Mouse (Mus musculus) intestine, postnatal 0 days (tissue): ENCODE measurements around the gene Selp. TPM values are rescaled to one million over a fixed set of nuclear protein-coding genes. Genes with fewer than 3 reads are reported as not detected.

Source experiments
- ATAC-seq: fragments of 200-750 bp; cut with Nextera tagmentation; 2 replicates; pipeline ENCODE4 v1.8.0; 2017; ENCODE audit warnings: mild to moderate bottlenecking, moderate TSS enrichment, moderate library complexity
- H3K27ac ChIP-seq: fragments of 300-500 bp; sonication (generic); 2 replicates; pipeline ENCODE4 v1.5.1; 2014; ENCODE audit warnings: mild to moderate bottlenecking, low read depth, low read length, moderate library complexity
- H3K27me3 ChIP-seq: fragments of 300-500 bp; sonication (generic); replicated peaks from 2 replicates; pipeline ENCODE4 v1.6.1; 2014; ENCODE audit warnings: low read length, mixed read lengths; ENCODE audit not compliant: control insufficient read depth, insufficient read depth
- H3K36me3 ChIP-seq: fragments of 300-500 bp; sonication (generic); 2 replicates; pipeline ENCODE4 v1.6.1; 2014; ENCODE audit warnings: mild to moderate bottlenecking, moderate library complexity; ENCODE audit not compliant: control insufficient read depth, insufficient read depth
- H3K4me1 ChIP-seq: fragments of 300-500 bp; sonication (generic); replicated peaks from 2 replicates; pipeline ENCODE4 v1.6.1; 2014; ENCODE audit warnings: antibody characterized with exemption, low read length, mixed read lengths; ENCODE audit not compliant: control insufficient read depth, insufficient read depth
- H3K4me2 ChIP-seq: fragments of 300-500 bp; sonication (generic); replicated peaks from 2 replicates; pipeline ENCODE4 v1.6.1; 2014; ENCODE audit warnings: low read depth, mild to moderate bottlenecking, moderate library complexity
- H3K4me3 ChIP-seq: fragments of 300-500 bp; sonication (generic); 2 replicates; pipeline ENCODE4 v1.5.1; 2014; ENCODE audit warnings: low read depth, low read length
- H3K9ac ChIP-seq: fragments of 300-500 bp; sonication (generic); 2 replicates; pipeline ENCODE4 v1.6.1; 2014; ENCODE audit warnings: mild to moderate bottlenecking, low read depth, low read length
- H3K9me3 ChIP-seq: fragments of 300-500 bp; sonication (generic); 2 replicates; pipeline ENCODE4 v1.6.1; 2016; ENCODE audit warnings: mixed run types; ENCODE audit not compliant: control insufficient read depth
- CTCF ChIP-seq: sonication (generic); IDR thresholded peaks from 2 replicates; pipeline ENCODE4 v1.5.1; 2016; ENCODE audit warnings: low read depth, mild to moderate bottlenecking, control low read depth, antibody characterized with exemption, moderate library complexity
- WGBS: fragments of 180-500 bp; shearing (Covaris S2); extraction: QIAGEN DNeasy Blood & Tissue Kit; methylation state at CpG from one replicate; pipeline ENCODE4 v1.1.7; 2014; 5-methylcytosine and 5-hydroxymethylcytosine counted together
- polyA plus RNA-seq: library from polyadenylated mRNA; unstranded; fragments of >200 nt; fragmentation: Nextera tagmentation; extraction: Ambion mirVana; gene quantifications from 2 replicates; pipeline ENCODE4 v1.2.1, GENCODE M21; 2015

Gene Selp
- polyA plus RNA-seq, 1 experiment from 2014 or later = 0.50 TPM

GRCm38 (mm10) chr1:164178429-164178828 lies 63.4 kb downstream of the Selp start:
- Histone ChIP-seq H3K9ac (no peak overlapping the region), H3K9me3 (no peaks in the 10 kb centered on the region), H3K36me3 (no peaks in the 10 kb centered on the region), H3K4me3 (no peak overlapping the region), H3K4me1 (no peaks in the 10 kb centered on the region), H3K4me2 (no peak overlapping the region), H3K27me3 (no peaks in the 10 kb centered on the region), H3K27ac (no peak overlapping the region)
- 69% methylated on average over 6 of the region's 6 CpGs for WGBS
- ATAC-seq = no peak
- TF ChIP-seq CTCF = no peak

- Histone ChIP-seq H3K4me3 (no peak overlapping the region), H3K36me3 (no peaks in the 10 kb centered on the region), H3K9me3 (no peaks in the 10 kb centered on the region), H3K4me1 (no peaks in the 10 kb centered on the region), H3K27me3 (no peaks in the 10 kb centered on the region), H3K9ac (no peak overlapping the region), H3K27ac (no peak overlapping the region), H3K4me2 (peak overlapping the region; percentile 37)
- ATAC-seq = 0 out of 2 replicates have a peak, but pooled peaks have one; percentile 46
- TF ChIP-seq CTCF = peak; percentile 86
- 51% methylated on average over 16 of the region's 16 CpGs for WGBS
These were observed 69.2 kb downstream of the Selp start for GRCm38 (mm10) chr1:164184142-164184870.

GRCm38 (mm10) chr1:164184871-164185223 lies 69.8 kb downstream of the Selp start:
- Histone ChIP-seq H3K4me1 (no peaks in the 10 kb centered on the region), H3K4me2 (no peak overlapping the region), H3K4me3 (no peak overlapping the region), H3K9ac (no peak overlapping the region), H3K27ac (no peak overlapping the region), H3K27me3 (no peaks in the 10 kb centered on the region), H3K36me3 (no peaks in the 10 kb centered on the region), H3K9me3 (no peaks in the 10 kb centered on the region)
- no peak for TF ChIP-seq CTCF
- ATAC-seq = no peak
- WGBS = 37% methylated on average over 8 of the region's 8 CpGs

GRCm38 (mm10) chr1:164185316-164185715 lies 70.3 kb downstream of the Selp start:
- no peak overlapping the region for H3K4me3 ChIP-seq
- H3K27ac ChIP-seq = no peak overlapping the region
- H3K9me3 ChIP-seq = no peaks in the 10 kb centered on the region
- no peak for TF ChIP-seq CTCF
- H3K9ac ChIP-seq = no peak overlapping the region
- no peak overlapping the region for H3K4me2 ChIP-seq
- no peaks in the 10 kb centered on the region for H3K27me3 ChIP-seq
- WGBS = 68% methylated on average over 4 of the region's 4 CpGs
- ATAC-seq = no peak
- no peaks in the 10 kb centered on the region for H3K4me1 ChIP-seq
- no peaks in the 10 kb centered on the region for H3K36me3 ChIP-seq

- Histone ChIP-seq H3K4me1 (no peaks in the 10 kb centered on the region), H3K36me3 (no peaks in the 10 kb centered on the region), H3K4me2 (no peak overlapping the region), H3K9me3 (no peaks in the 10 kb centered on the region), H3K27ac (no peak overlapping the region), H3K9ac (no peak overlapping the region), H3K27me3 (no peaks in the 10 kb centered on the region), H3K4me3 (no peak overlapping the region)
- peak; percentile 79 for ATAC-seq
- WGBS = 40% methylated on average over 1 of the region's 1 CpGs
- TF ChIP-seq CTCF = no peak
These were observed 72.0 kb downstream of the Selp start for GRCm38 (mm10) chr1:164187002-164187560.

GRCm38 (mm10) chr1:164199551-164199950 lies 84.5 kb downstream of the Selp start:
- 90% methylated on average over 4 of the region's 4 CpGs for WGBS
- TF ChIP-seq CTCF = no peak
- Histone ChIP-seq H3K4me1 (peaks cover 2% of the 10 kb centered on the region; the same call in 1 of the 2 replicates), H3K27me3 (no peaks in the 10 kb centered on the region), H3K4me3 (no peak overlapping the region), H3K4me2 (no peak overlapping the region), H3K9ac (no peak overlapping the region), H3K9me3 (no peaks in the 10 kb centered on the region), H3K27ac (no peak overlapping the region), H3K36me3 (no peaks in the 10 kb centered on the region)
- no peak for ATAC-seq

Other genes starting within 250 kb of the Selp start
- 14.9 and 16.2 TPM in 2 replicates for gene Scyl3, start 186.2 kb upstream of the Selp start, polyA plus RNA-seq
- gene BC055324, start 120.5 kb upstream of the Selp start, polyA plus RNA-seq = 3.2 and 3.9 TPM in 2 replicates
- gene Mettl18, start 120.4 kb upstream of the Selp start, polyA plus RNA-seq = 5.9 and 6.5 TPM in 2 replicates
- 0.04 and 0.07 TPM in 2 replicates for gene Sele, start 67.0 kb upstream of the Selp start, polyA plus RNA-seq
- 0.23 and 0.25 TPM in 2 replicates for gene Sell, start 53.3 kb upstream of the Selp start, polyA plus RNA-seq
- gene F5, start 36.6 kb downstream of the Selp start, polyA plus RNA-seq = 0.22 and 0.41 TPM in 2 replicates
- gene Slc19a2, start 133.8 kb downstream of the Selp start, polyA plus RNA-seq = 5.0 and 5.1 TPM in 2 replicates
- gene Ccdc181, start 160.3 kb downstream of the Selp start, polyA plus RNA-seq = 5.2 and 6.0 TPM in 2 replicates
- 17.7 and 18.0 TPM in 2 replicates for gene Nme7, start 188.9 kb downstream of the Selp start, polyA plus RNA-seq
- 16.7 and 17.2 TPM in 2 replicates for gene Blzf1, start 192.2 kb downstream of the Selp start, polyA plus RNA-seq